Mouse (Mus musculus) kidney, postnatal 0 days (tissue): Measurements from ENCODE around the gene Sdhaf2. TPM values are rescaled to one million over a fixed set of nuclear protein-coding genes. Genes with fewer than 3 reads are reported as not detected.

Source experiments
- ATAC-seq: fragments of 200-750 bp; cut with Nextera tagmentation; replicated peaks from 2 replicates; pipeline ENCODE4 v1.8.0; 2017; ENCODE audit warnings: low read depth, moderate number of reproducible peaks, moderate TSS enrichment, moderate library complexity; ENCODE audit not compliant: low FRiP score
- DNase-seq: peaks from one replicate; pipeline ENCODE4 v3.0.0-alpha.2; 2016; ENCODE audit warnings: low spot score
- H3K27ac ChIP-seq: fragments of 300-500 bp; sonication (generic); 2 replicates; pipeline ENCODE4 v1.5.1; 2014; ENCODE audit warnings: mild to moderate bottlenecking
- H3K27me3 ChIP-seq: fragments of 300-500 bp; sonication (generic); 2 replicates; pipeline ENCODE4 v1.6.1; 2014; ENCODE audit warnings: low read length, mixed read lengths; ENCODE audit not compliant: insufficient read depth
- H3K36me3 ChIP-seq: fragments of 300-500 bp; sonication (generic); 2 replicates; pipeline ENCODE4 v1.6.1; 2014; ENCODE audit warnings: low read length, mixed read lengths; ENCODE audit not compliant: insufficient read depth
- H3K4me1 ChIP-seq: fragments of 300-500 bp; sonication (generic); replicated peaks from 2 replicates; pipeline ENCODE4 v1.6.1; 2014; ENCODE audit warnings: antibody characterized with exemption, low read length, mixed read lengths; ENCODE audit not compliant: insufficient read depth
- H3K4me2 ChIP-seq: fragments of 300-500 bp; sonication (generic); 2 replicates; pipeline ENCODE4 v1.6.1; 2014; ENCODE audit warnings: mild to moderate bottlenecking, low read length, moderate library complexity, mixed read lengths
- H3K4me3 ChIP-seq: fragments of 300-500 bp; sonication (generic); replicated peaks from 2 replicates; pipeline ENCODE4 v1.5.1; 2014; ENCODE audit warnings: low read depth, low read length
- H3K9ac ChIP-seq: fragments of 300-500 bp; sonication (generic); 2 replicates; pipeline ENCODE4 v1.6.1; 2014; ENCODE audit warnings: low read depth, low read length
- H3K9me3 ChIP-seq: fragments of 300-500 bp; sonication (generic); replicated peaks from 2 replicates; pipeline ENCODE4 v1.6.1; 2016; ENCODE audit warnings: low read length, inconsistent platforms, mixed read lengths
- CTCF ChIP-seq: IDR thresholded peaks from 2 replicates; pipeline ENCODE4 v1.5.1; 2016; ENCODE audit warnings: antibody characterized with exemption, low read depth, mild to moderate bottlenecking, moderate library complexity
- WGBS: fragments of 180-500 bp; shearing (Covaris S2); extraction: QIAGEN DNeasy Blood & Tissue Kit; methylation state at CpG from one replicate; pipeline ENCODE4 v1.1.7; 2014; 5-methylcytosine and 5-hydroxymethylcytosine counted together
- polyA plus RNA-seq: library from polyadenylated mRNA; unstranded; fragments of >200 nt; fragmentation: Nextera tagmentation; extraction: Ambion mirVana; gene quantifications from 2 replicates; pipeline ENCODE4 v1.2.1, GENCODE M21; 2015

Sdhaf2 gene
- polyA plus RNA-seq, 1 experiment from 2014 or later, result 55.3 TPM

- Histone ChIP-seq H3K9ac (no peak overlapping the region), H3K9me3 (no peaks in the 10 kb centered on the region), H3K27ac (no peak overlapping the region), H3K4me3 (no peak overlapping the region), H3K27me3 (peaks cover 25% of the 10 kb centered on the region), H3K4me2 (no peak overlapping the region), H3K4me1 (peaks cover 4% of the 10 kb centered on the region; the same call in 1 of the 2 replicates), H3K36me3 (no peaks in the 10 kb centered on the region)
- no peak for TF ChIP-seq CTCF
- DNase-seq (no peak), ATAC-seq (no peak)
- 63% methylated on average over 11 of the region's 11 CpGs for WGBS
Measured at GRCm38 (mm10) chr19:10459907-10460306, 66.0 kb downstream of the Sdhaf2 start.

DNA sequence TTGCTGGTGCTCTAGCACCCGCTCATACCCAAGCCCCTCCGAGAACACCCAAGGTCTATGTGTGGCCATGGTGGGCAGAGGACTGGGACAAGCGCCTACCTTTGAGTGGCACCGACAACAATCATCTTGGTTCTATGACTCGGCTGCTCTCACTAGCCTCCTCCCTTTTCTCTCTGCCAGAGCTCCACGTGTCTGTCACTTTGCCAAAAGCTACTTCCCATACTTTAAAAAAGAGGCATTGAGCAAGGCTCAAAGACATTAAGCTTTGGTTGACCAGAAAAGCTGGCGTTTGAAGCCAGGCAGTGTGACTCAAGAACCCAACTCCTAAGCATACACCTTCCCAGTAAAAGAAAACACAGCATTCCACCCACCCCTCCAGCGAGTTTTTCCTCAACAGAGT, 67.8 kb downstream of the Sdhaf2 start:
- DNase-seq (peak; percentile 57), ATAC-seq (no peak)
- Histone ChIP-seq H3K9me3 (no peaks in the 10 kb centered on the region), H3K4me2 (peak overlapping the region; percentile 75), H3K36me3 (no peaks in the 10 kb centered on the region), H3K9ac (no peak overlapping the region), H3K27me3 (peaks cover 26% of the 10 kb centered on the region), H3K4me1 (peaks cover 4% of the 10 kb centered on the region; the same call in 1 of the 2 replicates), H3K4me3 (no peak overlapping the region), H3K27ac (no peak overlapping the region)
- no peak for TF ChIP-seq CTCF
- WGBS, result 17% methylated on average over 8 of the region's 8 CpGs

GRCm38 (mm10) chr19:10457484-10457800, 68.5 kb downstream of the Sdhaf2 start:
- Histone ChIP-seq H3K9ac (0 out of 2 replicates have a peak overlapping the region, but pooled peaks have one; percentile 0), H3K36me3 (no peaks in the 10 kb centered on the region), H3K27me3 (peaks cover 26% of the 10 kb centered on the region), H3K4me2 (peak overlapping the region; percentile 75), H3K27ac (no peak overlapping the region), H3K9me3 (no peaks in the 10 kb centered on the region), H3K4me1 (peaks cover 4% of the 10 kb centered on the region; the same call in 1 of the 2 replicates), H3K4me3 (peak overlapping the region; percentile 42)
- ATAC-seq, result peak; percentile 80
- peak; percentile 84 for DNase-seq
- WGBS, result 0% methylated on average over 33 of the region's 34 CpGs
- TF ChIP-seq CTCF, result no peak

- DNase-seq (peak; percentile 77), ATAC-seq (peak; percentile 46)
- peaks cover 4% of the 10 kb centered on the region; the same call in 1 of the 2 replicates for H3K4me1 ChIP-seq
- H3K4me2 ChIP-seq, result peak within 1 kb of the TSS; percentile 75
- H3K27me3 ChIP-seq, result peaks cover 21% of the 10 kb centered on the region
- peak within 1 kb of the TSS; percentile 42 for H3K4me3 ChIP-seq
- H3K27ac ChIP-seq, result no peak within 1 kb of the TSS
- H3K36me3 ChIP-seq, result no peaks in the 10 kb centered on the region
- H3K9me3 ChIP-seq, result no peaks in the 10 kb centered on the region
- H3K9ac ChIP-seq, result 0 out of 2 replicates have a peak within 1 kb of the TSS, but pooled peaks have one; percentile 0
- TF ChIP-seq CTCF, result peak; percentile 56
- WGBS, result under 1% methylated on average over 72 of the region's 96 CpGs
Measured at GRCm38 (mm10) chr19:10456752-10457483, 69.0 kb downstream of the Sdhaf2 start, which contains the start of gene Lrrc10b. Gene Lrrc10b, minus strand, starts transcription at chr19:10457473.

DNA sequence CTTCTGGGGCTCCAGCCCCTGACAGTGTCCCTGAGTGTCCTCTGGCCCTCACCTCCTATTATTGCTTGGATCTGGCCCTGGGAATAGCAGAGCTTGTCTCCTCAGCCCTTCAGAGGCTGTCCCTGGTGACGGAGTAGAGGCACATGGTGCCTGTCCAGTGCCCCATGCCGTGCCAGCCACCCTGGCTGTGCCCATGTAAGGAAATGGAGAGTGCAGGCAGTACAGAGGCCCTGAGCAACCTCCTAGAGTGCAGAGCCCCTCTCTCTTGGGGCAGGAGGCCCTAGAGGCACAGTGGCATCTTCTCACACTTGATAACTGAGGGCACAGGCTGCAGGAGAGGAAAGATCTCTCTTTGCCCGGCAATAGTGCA, 70.5 kb downstream of the Sdhaf2 start:
- 72% methylated on average over 3 of the region's 3 CpGs for WGBS
- no peak for TF ChIP-seq CTCF
- no peak for DNase-seq
- Histone ChIP-seq H3K27ac (no peak overlapping the region), H3K4me1 (peaks cover 4% of the 10 kb centered on the region; the same call in 1 of the 2 replicates), H3K9ac (no peak overlapping the region), H3K9me3 (no peaks in the 10 kb centered on the region), H3K4me2 (no peak overlapping the region), H3K36me3 (no peaks in the 10 kb centered on the region), H3K27me3 (peaks cover 20% of the 10 kb centered on the region), H3K4me3 (no peak overlapping the region)
- no peak for ATAC-seq

DNA sequence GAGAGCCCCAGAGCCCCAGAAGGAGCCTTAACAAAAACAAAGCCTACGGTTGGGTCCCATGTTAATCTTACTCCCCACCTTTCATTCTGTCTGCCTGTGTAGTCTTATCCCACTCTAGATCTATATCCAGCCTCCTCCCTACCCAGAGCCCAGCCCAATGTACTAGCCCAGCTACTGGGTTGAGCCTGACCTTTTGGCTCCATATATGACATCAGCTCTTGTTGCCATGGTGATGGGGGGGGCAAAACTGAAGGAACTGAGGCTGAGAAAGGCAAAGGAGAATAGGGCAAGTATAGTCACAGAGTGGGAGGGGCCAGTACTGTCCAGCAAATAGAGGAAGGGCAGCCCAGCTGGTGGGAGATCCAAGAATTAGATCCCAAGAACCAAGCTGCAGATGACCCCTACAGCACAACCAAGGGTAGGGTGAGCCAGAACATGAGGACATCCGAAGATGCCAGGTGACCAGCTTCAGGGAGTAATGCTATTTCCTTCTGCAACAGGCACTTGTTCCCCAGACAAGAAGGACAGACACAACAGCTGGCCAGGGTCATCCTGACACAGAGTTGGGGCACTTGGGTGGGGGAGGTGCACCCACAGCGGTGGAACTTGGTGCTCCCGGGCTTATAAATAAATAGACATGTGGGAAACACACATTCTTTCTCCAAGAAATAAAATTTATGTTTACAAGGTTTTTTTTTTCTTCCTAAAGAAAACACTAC, 71.1 kb downstream of the Sdhaf2 start:
- Histone ChIP-seq H3K27me3 (peaks cover 20% of the 10 kb centered on the region), H3K4me3 (no peak overlapping the region), H3K4me1 (peaks cover 4% of the 10 kb centered on the region; the same call in 1 of the 2 replicates), H3K36me3 (no peaks in the 10 kb centered on the region), H3K4me2 (no peak overlapping the region), H3K27ac (no peak overlapping the region), H3K9me3 (no peaks in the 10 kb centered on the region), H3K9ac (no peak overlapping the region)
- ATAC-seq (no peak), DNase-seq (no peak)
- WGBS, result 37% methylated on average over 4 of the region's 4 CpGs
- no peak for TF ChIP-seq CTCF

Other genes starting within 250 kb of the Sdhaf2 start
- gene Dagla, start 221.3 kb downstream of the Sdhaf2 start, polyA plus RNA-seq, result 2.0 and 2.2 TPM in 2 replicates
- 1.2 and 1.7 TPM in 2 replicates for gene Syt7, start 137.1 kb downstream of the Sdhaf2 start, polyA plus RNA-seq
- 0.80 and 0.84 TPM in 2 replicates for gene Lrrc10b, start 68.7 kb downstream of the Sdhaf2 start, polyA plus RNA-seq
- not detected in 2 replicates for gene Ppp1r32, start 43.2 kb downstream of the Sdhaf2 start, polyA plus RNA-seq
- 33.3 and 34.2 TPM in 2 replicates for gene Cpsf7, start 876 bp downstream of the Sdhaf2 start, polyA plus RNA-seq
- 49.7 and 50.5 TPM in 2 replicates for gene Tmem216, start 30.1 kb upstream of the Sdhaf2 start, polyA plus RNA-seq
- gene Cyb561a3, start 51.0 kb upstream of the Sdhaf2 start, polyA plus RNA-seq, result 17.2 and 18.6 TPM in 2 replicates
- gene Tmem138, start 51.2 kb upstream of the Sdhaf2 start, polyA plus RNA-seq, result 35.0 and 37.4 TPM in 2 replicates
- 205 and 225 TPM in 2 replicates for gene Ddb1, start 79.2 kb upstream of the Sdhaf2 start, polyA plus RNA-seq
- gene Tkfc, start 79.5 kb upstream of the Sdhaf2 start, polyA plus RNA-seq, result 42.2 and 54.4 TPM in 2 replicates
- gene Vwce, start 108.1 kb upstream of the Sdhaf2 start, polyA plus RNA-seq, result 2.7 and 3.0 TPM in 2 replicates
- 0.43 and 0.70 TPM in 2 replicates for gene Pga5, start 151.9 kb upstream of the Sdhaf2 start, polyA plus RNA-seq
- 32.1 and 35.5 TPM in 2 replicates for gene Vps37c, start 162.6 kb upstream of the Sdhaf2 start, polyA plus RNA-seq
- 0.11 and 0.23 TPM in 2 replicates for gene Cd5, start 212.9 kb upstream of the Sdhaf2 start, polyA plus RNA-seq